Mouse (Mus musculus): ENCODE results near the gene Plscr1.

Plscr1 gene

GRCm38 (mm10) chr9:92301213-92301612 lies 51.7 kb downstream of the Plscr1 start:
- no peak for DNase-seq (ENCODE audit: low read depth, low spot score)

- DNase-seq (ENCODE audit: low read depth, low spot score): no peak
These were observed 55.5 kb downstream of the Plscr1 start for GRCm38 (mm10) chr9:92305075-92305474.

- no peak for DNase-seq (ENCODE audit: low read depth, low spot score)
These were observed 56.2 kb downstream of the Plscr1 start for GRCm38 (mm10) chr9:92305620-92306220.

- no peak for DNase-seq (ENCODE audit: low read depth, low spot score)
These were observed 59.5 kb downstream of the Plscr1 start, which contains the start of gene 1700057G04Rik for GRCm38 (mm10) chr9:92309077-92309476. 1700057G04Rik (plus strand) TSS chr9:92309377.

- DNase-seq (ENCODE audit: low read depth, low spot score): no peak
These were observed 67.2 kb downstream of the Plscr1 start for GRCm38 (mm10) chr9:92316791-92317190.

Measured in R1 (cell line).